Mouse (Mus musculus) monocyte, adult 59 days (primary cell): Measurements from ENCODE around the gene Iqcf3. TPM values are rescaled to one million over a fixed set of nuclear protein-coding genes. Genes with fewer than 3 reads are reported as not detected.

Source experiments
- total RNA-seq, 2 experiments: library from RNA; stranded (reverse); gene quantifications; one replicate each; pipeline ENCODE4 v1.2.4; 2023

The Iqcf3 gene
- total RNA-seq = not detected

GRCm38 (mm10) chr9:106561531-106561930, at the start of gene Iqcf3:
Iqcf3 (minus strand) TSS chr9:106561631.

GRCm38 (mm10) chr9:106570896-106571295, 9.5 kb upstream of the Iqcf3 start, which contains the start of gene Iqcf4:
Iqcf4 (minus strand) TSS chr9:106570996.

GRCm38 (mm10) chr9:106514273-106514672, 47.2 kb downstream of the Iqcf3 start, which contains the start of gene Iqcf5:
Iqcf5 (plus strand) TSS chr9:106514573.

GRCm38 (mm10) chr9:106499667-106500066, 61.8 kb downstream of the Iqcf3 start, which contains the start of gene Iqcf1:
Iqcf1 (plus strand) TSS chr9:106499967.

GRCm38 (mm10) chr9:106476924-106477484, 84.4 kb downstream of the Iqcf3 start, which contains the start of gene Parp3:
Parp3 (minus strand) TSS chr9:106476949.

GRCm38 (mm10) chr9:106475663-106476001, 85.8 kb downstream of the Iqcf3 start, which contains the start of gene Rrp9:
Rrp9 (plus strand) TSS chr9:106475963.

GRCm38 (mm10) chr9:106465571-106466200, 95.7 kb downstream of the Iqcf3 start, which contains the start of gene Gpr62:
Gpr62 (minus strand) TSS chr9:106465938.

GRCm38 (mm10) chr9:106453271-106454070, 108.0 kb downstream of the Iqcf3 start, which contains the start of gene Pcbp4:
Pcbp4 (plus strand) TSS chr9:106453291.

Other genes with a start within 250 kb of the Iqcf3 start
- 10 to 100 TPM; 38.7 to 44.6 TPM for gene Dusp7, start 193.0 kb downstream of the Iqcf3 start, total RNA-seq
- 100 to 1,000 TPM; 647 to 744 TPM for gene Rpl29, start 132.2 kb downstream of the Iqcf3 start, total RNA-seq
- gene Acy1, start 123.3 kb downstream of the Iqcf3 start, total RNA-seq = 1 to 10 TPM; 1.6 to 1.7 TPM
- 1 to 10 TPM; 2.5 to 6.6 TPM for gene Abhd14b, start 114.2 kb downstream of the Iqcf3 start, total RNA-seq
- gene Abhd14a, start 114.0 kb downstream of the Iqcf3 start, total RNA-seq = 1 to 10 TPM in 1 of 2 experiments, under 1 TPM in 1; 0.66 to 3.3 TPM
- 1 to 10 TPM; 1.3 to 2.0 TPM for gene Pcbp4, start 108.3 kb downstream of the Iqcf3 start, total RNA-seq
- gene Gpr62, start 95.7 kb downstream of the Iqcf3 start, total RNA-seq = under 1 TPM; 0.27 to 0.31 TPM
- 10 to 100 TPM; 18.4 to 19.8 TPM for gene Rrp9, start 85.7 kb downstream of the Iqcf3 start, total RNA-seq
- 10 to 100 TPM; 28.7 to 34.4 TPM for gene Parp3, start 84.7 kb downstream of the Iqcf3 start, total RNA-seq
- not detected for gene Iqcf1, start 61.7 kb downstream of the Iqcf3 start, total RNA-seq
- not detected for gene Iqcf5, start 47.1 kb downstream of the Iqcf3 start, total RNA-seq
- gene Iqcf4, start 9.4 kb upstream of the Iqcf3 start, total RNA-seq = not detected
- not detected for gene Iqcf6, start 65.0 kb upstream of the Iqcf3 start, total RNA-seq
- not detected for gene Grm2, start 94.5 kb upstream of the Iqcf3 start, total RNA-seq
- gene Tex264, start 124.3 kb upstream of the Iqcf3 start, total RNA-seq = 10 to 100 TPM; 33.1 to 36.4 TPM
- 10 to 100 TPM; 10.0 to 14.1 TPM for gene Rad54l2, start 227.6 kb upstream of the Iqcf3 start, total RNA-seq